Mouse (Mus musculus): ENCODE data around the gene F10. TPM values are rescaled to one million over a fixed set of nuclear protein-coding genes. Genes with fewer than 3 reads are reported as not detected.
"Not testable (repeated sequence)": the region's sequence is repeated elsewhere in the genome, so short reads cannot be mapped to it uniquely, and the experiment has no call there.

F10 gene
- polyA plus RNA-seq, 1 experiment, result not detected

DNA sequence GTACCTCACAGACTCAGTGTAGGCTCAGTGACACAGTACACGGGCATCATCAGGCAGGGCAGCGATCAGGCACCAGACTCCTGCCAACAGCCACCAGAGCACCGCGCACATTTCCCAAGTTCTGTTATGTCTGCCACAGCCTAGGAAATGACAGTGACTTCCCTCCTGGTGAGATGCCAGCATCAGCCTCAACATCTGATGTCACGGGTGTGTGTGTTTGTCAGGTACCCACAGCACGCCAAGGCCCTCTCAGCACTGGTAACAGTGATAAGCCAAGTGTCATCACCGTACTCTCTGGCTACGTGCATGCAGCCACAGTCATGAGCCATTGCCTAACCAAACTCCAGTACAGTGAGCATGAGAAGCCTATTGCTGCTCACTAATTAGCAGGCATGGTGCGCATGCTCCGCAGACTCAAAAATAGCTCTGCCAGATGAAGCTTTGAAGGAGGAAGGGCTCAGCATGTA is 729 bp upstream of the F10 start:
- no peak overlapping the region for H3K27ac ChIP-seq (replicated peaks; ENCODE audit: low read depth, low read length)
- no peak overlapping the region for H3K4me3 ChIP-seq (ENCODE audit: insufficient read depth, low read depth, low read length)
- no peaks in the 10 kb centered on the region for H3K4me1 ChIP-seq (ENCODE audit: control insufficient read depth, insufficient read depth, insufficient read length, low read length)

DNA sequence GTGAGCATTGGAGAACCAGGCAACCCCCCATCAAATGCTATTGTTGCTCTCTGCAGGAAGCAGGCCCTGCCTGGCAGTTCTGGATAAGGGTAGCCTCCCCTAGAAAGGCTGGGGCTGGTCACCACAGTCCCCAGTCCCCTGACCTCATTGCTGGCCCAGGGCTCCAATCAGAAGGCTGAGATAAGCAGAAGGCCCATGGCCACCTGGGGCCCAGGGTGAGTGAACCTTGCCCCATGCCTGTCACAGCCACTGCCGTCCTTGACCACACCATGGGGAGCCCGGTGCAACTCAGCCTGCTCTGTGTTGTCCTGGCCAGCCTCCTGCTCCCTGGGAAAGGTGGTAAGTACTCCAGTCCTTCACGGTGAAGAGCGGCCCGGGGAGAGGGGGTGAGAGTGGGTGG is 461 bp downstream of the F10 start:
- H3K4me3 ChIP-seq (ENCODE audit: insufficient read depth, low read depth, low read length), result no peak overlapping the region
- no peak overlapping the region for H3K27ac ChIP-seq (replicated peaks; ENCODE audit: low read depth, low read length)
- no peaks in the 10 kb centered on the region for H3K4me1 ChIP-seq (ENCODE audit: control insufficient read depth, insufficient read depth, insufficient read length, low read length)

DNA sequence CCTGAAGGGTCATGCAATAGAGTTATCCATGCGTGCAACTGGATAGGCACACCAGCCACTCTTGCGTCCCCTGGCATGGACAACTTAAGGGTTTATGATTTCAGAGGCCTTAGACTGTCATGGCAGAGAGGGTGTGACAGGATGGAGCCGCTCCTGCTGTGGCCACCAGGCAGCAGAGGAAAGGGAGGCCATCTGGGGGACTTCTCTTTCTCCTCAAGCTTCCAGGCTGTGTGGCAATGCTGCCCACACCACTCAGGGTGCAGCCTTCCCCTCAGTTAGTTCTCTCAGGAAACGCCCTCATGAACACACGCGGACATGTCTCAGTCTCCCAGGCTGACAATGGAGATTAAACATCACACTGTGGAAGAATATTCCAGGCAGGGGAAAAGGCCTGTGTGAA is 1.9 kb downstream of the F10 start:
- H3K4me1 ChIP-seq (ENCODE audit: control insufficient read depth, insufficient read depth, insufficient read length, low read length), result no peaks in the 10 kb centered on the region
- no peak overlapping the region for H3K27ac ChIP-seq (replicated peaks; ENCODE audit: low read depth, low read length)
- H3K4me3 ChIP-seq (ENCODE audit: insufficient read depth, low read depth, low read length), result no peak overlapping the region

DNA sequence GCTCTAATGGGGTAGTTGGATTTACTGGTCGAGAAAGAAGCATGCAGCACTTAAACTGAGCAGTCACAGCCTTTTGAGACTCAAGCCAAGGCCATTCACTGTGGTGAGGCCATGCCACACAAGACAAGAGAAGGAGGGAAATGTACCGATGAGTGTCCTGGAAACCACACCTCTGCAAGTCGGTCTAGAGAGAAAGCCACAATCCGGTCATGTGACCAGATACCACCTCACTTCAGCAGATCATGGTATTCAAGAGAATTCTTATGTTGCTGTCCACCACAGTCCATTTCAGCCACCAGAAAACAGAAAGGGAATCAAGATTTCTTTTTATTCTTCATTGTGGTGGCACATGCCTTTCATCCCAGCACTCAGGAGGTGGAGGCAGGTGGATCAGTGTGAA is 4.4 kb downstream of the F10 start:
- Histone ChIP-seq H3K4me3 (ENCODE audit: insufficient read depth, low read depth, low read length) (no peak overlapping the region), H3K4me1 (ENCODE audit: control insufficient read depth, insufficient read depth, insufficient read length, low read length) (no peaks in the 10 kb centered on the region), H3K27ac (replicated peaks; ENCODE audit: low read depth, low read length) (no peak overlapping the region)

DNA sequence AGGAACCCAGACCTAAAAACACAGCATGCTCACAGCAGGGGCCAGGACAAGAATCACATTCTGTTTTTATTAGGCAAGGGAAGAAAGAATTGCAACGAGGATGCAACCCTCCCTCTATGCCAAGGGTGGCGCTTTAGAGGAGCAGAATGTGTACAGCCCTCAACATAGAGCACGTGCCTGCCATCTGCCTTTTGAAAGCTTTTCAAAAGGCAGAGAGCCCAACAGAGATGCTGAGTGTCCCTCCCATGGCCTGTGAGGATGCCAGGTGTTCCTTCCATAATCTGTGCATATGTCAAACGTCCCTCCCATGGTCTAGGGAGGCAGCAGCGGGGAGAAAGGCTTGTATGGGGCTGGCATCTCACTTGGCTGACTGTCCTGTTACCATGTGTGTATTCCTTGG is 10.5 kb downstream of the F10 start:
- Histone ChIP-seq H3K4me1 (ENCODE audit: control insufficient read depth, insufficient read depth, insufficient read length, low read length) (no peaks in the 10 kb centered on the region), H3K27ac (replicated peaks; ENCODE audit: low read depth, low read length) (no peak overlapping the region), H3K4me3 (ENCODE audit: insufficient read depth, low read depth, low read length) (no peak overlapping the region)

DNA sequence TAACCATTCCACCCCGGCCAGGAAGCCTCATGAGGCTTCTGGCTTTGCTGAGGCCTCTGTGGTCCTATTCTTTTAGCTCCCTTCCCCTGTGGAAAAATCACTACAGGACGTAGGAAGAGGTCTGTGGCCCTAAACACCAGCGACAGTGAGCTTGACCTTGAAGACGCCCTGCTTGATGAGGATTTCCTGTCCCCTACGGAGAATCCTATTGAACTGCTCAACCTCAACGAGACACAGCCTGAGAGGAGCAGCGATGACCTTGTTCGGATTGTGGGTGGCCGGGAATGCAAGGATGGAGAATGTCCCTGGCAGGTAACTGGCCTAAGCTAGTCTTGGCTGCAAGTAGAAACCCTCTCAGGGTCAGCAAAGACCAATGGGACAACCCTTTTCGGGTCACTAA is 13.4 kb downstream of the F10 start:
- no peak overlapping the region for H3K27ac ChIP-seq (replicated peaks; ENCODE audit: low read depth, low read length)
- H3K4me3 ChIP-seq (ENCODE audit: insufficient read depth, low read depth, low read length), result no peak overlapping the region
- H3K4me1 ChIP-seq (ENCODE audit: control insufficient read depth, insufficient read depth, insufficient read length, low read length), result no peaks in the 10 kb centered on the region

DNA sequence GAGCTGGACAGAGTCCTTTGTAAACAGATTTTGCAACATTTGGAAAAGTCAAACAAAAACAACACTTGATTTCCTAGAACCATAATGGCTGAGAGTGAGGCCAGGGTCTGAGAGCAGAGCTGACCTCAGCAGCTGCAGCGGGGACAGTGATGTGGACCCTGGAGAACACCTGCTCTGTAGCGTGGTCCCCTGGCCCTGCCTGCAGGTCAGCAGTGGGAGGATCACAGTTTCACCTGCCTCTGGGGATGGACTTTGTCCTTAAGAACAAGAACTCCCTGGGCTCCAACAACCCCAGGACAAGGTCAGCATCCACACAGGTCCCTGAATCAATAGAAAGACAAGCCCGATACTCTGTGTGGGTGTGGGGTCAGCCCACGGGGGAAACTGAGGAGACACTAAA is 20.2 kb downstream of the F10 start:
- H3K4me3 ChIP-seq (ENCODE audit: insufficient read depth, low read depth, low read length), result no peak overlapping the region
- H3K4me1 ChIP-seq (ENCODE audit: control insufficient read depth, insufficient read depth, insufficient read length, low read length), result no peaks in the 10 kb centered on the region
- H3K27ac ChIP-seq (replicated peaks; ENCODE audit: low read depth, low read length), result no peak overlapping the region

DNA sequence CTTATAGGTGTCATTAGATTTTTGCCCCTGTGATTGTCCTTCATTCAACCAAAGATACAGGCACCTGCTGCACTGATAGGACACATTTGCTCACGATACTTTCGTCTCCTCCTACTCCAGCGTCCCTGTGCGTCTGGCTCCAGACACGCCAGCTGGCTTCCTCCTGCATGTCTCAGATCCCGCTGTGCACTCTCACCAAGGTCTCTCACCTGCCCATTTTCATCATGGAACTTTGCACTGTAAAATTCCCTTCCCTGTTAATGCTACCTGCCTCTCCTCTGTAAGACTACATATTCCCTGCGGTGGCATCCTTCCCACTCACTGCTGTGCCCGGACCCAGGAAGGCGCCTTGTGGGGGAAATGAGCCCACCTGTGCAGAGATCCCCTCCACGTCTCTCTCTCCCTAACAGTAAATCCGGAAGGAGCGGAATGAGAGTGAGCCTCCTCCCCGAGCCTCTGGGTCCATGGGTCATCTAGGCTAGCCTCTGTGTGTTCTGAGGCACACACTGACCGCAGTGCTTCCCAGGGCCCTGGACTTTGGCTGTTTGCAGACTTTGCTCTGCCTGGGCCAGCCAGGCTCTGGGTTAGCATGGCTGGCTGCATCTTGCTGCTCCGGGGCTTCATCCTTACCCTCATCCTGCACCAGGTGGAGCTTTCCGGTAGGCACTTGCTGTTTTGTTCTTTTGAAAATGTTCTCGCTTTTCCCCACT is 23.5 kb downstream of the F10 start, which contains the start of gene Proz:
TSS of gene Proz (plus strand) at position 474 of the 710 bp plus-strand sequence.
- Histone ChIP-seq H3K27ac (replicated peaks; ENCODE audit: low read depth, low read length) (no peak within 1 kb of the TSS), H3K4me3 (ENCODE audit: insufficient read depth, low read depth, low read length) (no peak within 1 kb of the TSS), H3K4me1 (ENCODE audit: control insufficient read depth, insufficient read depth, insufficient read length, low read length) (no peaks in the 10 kb centered on the region)

DNA sequence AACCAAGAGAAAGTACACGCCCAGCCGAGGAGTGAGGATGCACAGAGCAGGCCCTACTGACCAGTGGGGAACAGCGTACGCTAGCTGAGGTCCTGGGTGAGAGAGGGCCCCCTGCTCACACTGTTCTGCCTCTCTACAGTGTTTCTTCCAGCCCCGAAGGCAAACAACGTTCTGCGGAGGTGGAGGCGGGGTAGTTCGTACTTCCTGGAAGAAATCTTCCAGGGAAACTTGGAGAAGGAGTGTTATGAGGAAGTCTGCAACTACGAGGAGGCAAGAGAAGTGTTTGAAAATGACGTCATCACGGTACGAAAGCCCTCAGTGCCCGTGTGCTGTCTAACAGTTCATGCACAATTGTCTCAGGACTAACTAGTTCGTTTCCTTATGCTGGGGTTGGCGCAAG is 26.0 kb downstream of the F10 start:
- Histone ChIP-seq H3K4me1 (ENCODE audit: control insufficient read depth, insufficient read depth, insufficient read length, low read length) (no peaks in the 10 kb centered on the region), H3K4me3 (ENCODE audit: insufficient read depth, low read depth, low read length) (no peak overlapping the region), H3K27ac (replicated peaks; ENCODE audit: low read depth, low read length) (no peak overlapping the region)

DNA sequence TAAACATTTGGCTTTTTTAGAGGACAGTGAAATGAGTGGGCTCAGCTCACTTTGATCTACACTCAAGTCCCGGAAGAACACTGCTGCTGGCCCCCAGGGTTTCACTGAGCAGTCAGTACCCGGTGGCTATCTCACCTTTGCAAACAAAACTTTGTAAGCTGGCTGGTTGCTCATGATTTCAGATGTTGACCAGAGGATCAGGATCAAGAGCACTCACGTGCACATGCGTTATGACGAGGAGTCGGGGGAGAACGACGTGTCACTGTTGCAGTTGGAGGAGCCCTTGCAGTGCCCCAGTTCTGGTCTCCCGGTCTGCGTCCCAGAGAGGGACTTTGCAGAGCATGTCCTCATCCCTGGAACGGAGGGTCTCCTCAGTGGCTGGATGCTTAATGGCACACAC is 36.1 kb downstream of the F10 start:
- Histone ChIP-seq H3K4me3 (ENCODE audit: insufficient read depth, low read depth, low read length) (no peak overlapping the region), H3K4me1 (ENCODE audit: control insufficient read depth, insufficient read depth, insufficient read length, low read length) (no peaks in the 10 kb centered on the region), H3K27ac (replicated peaks; ENCODE audit: low read depth, low read length) (no peak overlapping the region)

DNA sequence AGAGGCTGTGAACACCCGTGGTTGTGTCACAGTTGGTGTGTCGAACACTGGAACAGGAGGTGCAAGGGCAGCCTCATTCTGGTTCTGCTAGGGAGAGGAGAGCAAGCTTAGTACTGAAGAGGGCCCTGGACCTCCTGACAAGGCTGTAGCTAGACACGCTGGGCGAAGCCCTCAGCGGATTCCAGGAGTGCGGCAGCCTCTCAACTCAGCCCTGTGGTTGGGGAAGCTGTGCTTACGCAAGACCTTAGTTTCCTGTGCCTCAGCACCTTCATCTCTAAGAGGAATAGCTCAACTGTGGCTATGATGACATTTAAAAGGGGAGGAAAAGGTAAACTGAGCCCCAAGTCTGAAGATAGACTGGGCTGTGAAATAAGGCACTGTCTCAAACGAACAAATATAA is 37.9 kb downstream of the F10 start:
- no peak overlapping the region for H3K27ac ChIP-seq (replicated peaks; ENCODE audit: low read depth, low read length)
- H3K4me3 ChIP-seq (ENCODE audit: insufficient read depth, low read depth, low read length), result no peak overlapping the region
- no peaks in the 10 kb centered on the region for H3K4me1 ChIP-seq (ENCODE audit: control insufficient read depth, insufficient read depth, insufficient read length, low read length)

DNA sequence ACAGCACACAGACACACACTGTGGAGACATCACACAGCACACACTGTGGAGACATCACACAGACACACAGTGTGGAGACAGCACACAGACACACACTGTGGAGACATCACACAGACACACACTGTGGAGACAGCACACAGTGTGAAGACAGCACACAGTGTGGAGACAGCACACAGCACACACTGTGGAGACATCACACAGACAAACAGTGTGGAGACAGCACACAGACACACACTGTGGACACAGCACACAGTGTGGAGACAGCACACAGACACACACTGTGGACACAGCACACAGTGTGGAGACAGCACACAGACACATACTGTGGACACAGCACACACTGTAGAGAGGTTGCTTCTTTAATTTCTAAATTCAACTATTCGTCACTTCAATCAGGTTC is 38.5 kb downstream of the F10 start:
- not testable (repeated sequence) for H3K4me3 ChIP-seq (ENCODE audit: insufficient read depth, low read depth, low read length); H3K27ac ChIP-seq (replicated peaks; ENCODE audit: low read depth, low read length); H3K4me1 ChIP-seq (ENCODE audit: control insufficient read depth, insufficient read depth, insufficient read length, low read length)

DNA sequence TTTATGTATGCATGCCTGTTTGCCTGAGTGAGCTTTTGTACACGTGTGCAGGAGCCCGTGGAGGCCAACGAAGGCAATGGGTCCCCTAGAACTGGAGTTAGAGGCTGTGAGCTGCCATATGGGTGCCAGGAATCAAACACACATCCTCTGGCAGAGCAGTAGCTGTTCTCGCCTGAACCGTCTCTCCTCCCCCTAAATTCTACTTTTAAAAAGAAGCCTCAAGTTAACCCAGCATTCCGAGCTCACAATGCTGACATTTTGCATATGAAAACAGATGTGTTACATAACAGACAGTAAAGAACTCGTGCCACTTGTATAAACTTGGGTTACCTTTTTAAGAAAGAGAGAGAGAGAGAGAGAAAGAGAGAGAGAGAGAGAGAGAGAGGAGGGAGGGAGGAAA is 40.4 kb downstream of the F10 start:
- Histone ChIP-seq H3K27ac (replicated peaks; ENCODE audit: low read depth, low read length) (no peak overlapping the region), H3K4me1 (ENCODE audit: control insufficient read depth, insufficient read depth, insufficient read length, low read length) (no peaks in the 10 kb centered on the region), H3K4me3 (ENCODE audit: insufficient read depth, low read depth, low read length) (no peak overlapping the region)

DNA sequence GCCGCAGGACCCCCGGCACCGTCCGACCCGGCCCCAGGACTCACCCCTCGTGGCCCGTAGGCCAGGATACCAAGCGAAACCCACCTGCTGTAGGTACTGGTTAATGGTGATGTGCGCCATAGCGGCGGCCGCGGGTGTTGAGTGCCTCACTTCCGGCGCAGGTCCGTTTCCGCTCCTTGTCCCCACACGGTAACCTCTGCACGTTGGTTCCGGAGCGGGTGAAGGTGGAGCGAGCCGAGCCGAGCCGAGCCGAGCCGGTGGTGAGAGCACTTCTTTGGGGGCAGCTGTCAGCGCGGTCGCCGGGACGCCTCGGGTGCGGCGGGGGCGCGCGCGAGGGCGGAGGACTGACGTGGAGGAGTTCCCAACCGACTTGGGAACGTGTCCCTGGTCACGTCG is 67.6 kb downstream of the F10 start:
- peak overlapping the region; percentile 86 for H3K4me3 ChIP-seq (ENCODE audit: insufficient read depth, low read depth, low read length)
- H3K4me1 ChIP-seq (ENCODE audit: control insufficient read depth, insufficient read depth, insufficient read length, low read length), result no peaks in the 10 kb centered on the region
- H3K27ac ChIP-seq (replicated peaks; ENCODE audit: low read depth, low read length), result peak overlapping the region; percentile 64

DNA sequence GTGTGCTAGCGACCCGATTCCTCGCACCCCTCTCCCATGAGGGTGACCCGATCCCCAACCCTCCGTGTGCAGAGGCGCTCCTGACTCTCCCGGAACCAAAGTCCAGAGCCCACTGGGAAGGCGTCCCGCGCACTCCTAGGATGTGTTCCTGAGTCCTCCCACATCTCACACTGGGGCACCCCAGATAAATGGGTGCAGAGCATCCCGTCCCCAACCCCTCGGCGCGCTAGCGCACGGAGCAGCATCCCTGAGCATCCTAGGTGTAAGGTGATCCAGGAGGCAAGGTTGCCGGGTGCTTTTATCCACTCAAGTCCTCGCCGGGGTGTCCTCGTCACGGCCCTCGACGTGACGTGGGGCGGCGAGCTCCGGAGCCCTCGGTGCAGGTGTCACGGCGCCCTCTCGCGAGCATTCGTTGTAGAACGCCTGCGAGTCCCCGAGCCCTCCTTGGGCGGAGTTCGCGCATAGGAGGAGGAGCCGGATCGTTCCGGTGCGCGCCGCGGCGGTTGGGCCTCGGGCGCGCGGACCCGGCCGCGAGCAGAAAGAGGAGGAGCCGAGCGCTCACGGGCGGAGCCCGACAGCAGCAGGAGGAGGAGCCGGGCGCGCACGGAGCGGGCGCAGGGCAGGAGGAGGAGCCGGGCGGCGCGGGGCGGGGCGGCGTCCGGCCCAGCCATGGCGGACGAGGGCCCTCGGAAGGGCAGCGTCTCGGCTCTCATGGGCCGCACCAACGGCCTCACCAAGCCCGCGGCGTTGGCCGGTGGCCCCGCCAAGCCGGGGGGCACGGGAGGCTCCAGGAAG is 68.2 kb downstream of the F10 start, which contains the start of the genes Pcid2 and Cul4a:
TSS of gene Pcid2 (minus strand) at position 373 of the 795 bp plus-strand sequence.
TSS of gene Cul4a (plus strand) at position 535 of the 795 bp plus-strand sequence.
- peak within 1 kb of the TSS; percentile 69 for H3K27ac ChIP-seq (replicated peaks; ENCODE audit: low read depth, low read length)

More for the DNA sequence above, 68.2 kb downstream of the F10 start, which contains the start of the genes Pcid2 and Cul4a:
- peak within 1 kb of the TSS; percentile 86 for H3K4me3 ChIP-seq (ENCODE audit: insufficient read depth, low read depth, low read length)
- H3K4me1 ChIP-seq (ENCODE audit: control insufficient read depth, insufficient read depth, insufficient read length, low read length), result no peaks in the 10 kb centered on the region

All from brown adipose tissue, adult 24 weeks (tissue).